Mouse (Mus musculus): ENCODE results near the gene Cdsn. TPM values are rescaled to one million over a fixed set of nuclear protein-coding genes. Genes with fewer than 3 reads are reported as not detected.

The Cdsn gene
- total and polyA plus RNA-seq, 3 experiments, result 0.08 to 0.79 TPM; not detected in 1

DNA sequence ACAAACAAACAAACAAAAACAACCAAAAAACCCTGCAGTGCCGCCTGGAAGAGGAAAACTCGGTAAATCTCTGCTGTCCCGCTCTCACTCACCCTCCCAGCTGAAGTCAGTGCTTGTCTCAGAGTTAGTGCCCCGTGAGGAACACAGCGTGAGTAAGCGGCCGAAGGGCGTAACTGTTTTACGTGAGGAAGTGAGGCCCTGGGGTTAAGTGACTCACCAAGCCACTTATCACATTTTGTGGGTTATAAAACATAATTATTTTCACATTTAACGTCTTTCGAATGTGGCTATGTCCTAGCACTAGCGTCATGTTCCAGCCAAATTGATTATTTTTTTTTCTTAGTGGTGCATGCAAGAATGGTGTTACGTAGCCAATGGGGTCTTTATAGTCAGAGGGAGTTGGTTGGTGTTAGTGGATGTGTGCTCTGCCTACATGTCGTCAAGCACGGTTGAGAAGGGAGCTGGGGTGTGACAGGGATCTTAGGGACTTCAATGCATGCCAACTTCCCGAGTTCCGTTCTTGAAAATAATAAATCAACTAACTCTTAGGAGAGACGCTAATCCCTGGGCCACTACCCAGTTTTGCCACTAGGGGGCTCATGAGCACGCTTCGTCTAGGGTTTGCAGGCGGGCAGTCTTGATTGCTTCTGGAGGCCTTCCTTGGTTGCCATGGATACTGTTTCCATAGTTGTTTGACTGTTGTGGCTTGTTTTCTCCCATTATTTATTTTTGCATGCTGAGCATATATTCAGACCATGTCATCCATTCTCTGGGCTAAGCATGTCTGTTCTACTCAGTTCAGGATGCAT lies 38.7 kb downstream of the Cdsn start (continued):
- TF ChIP-seq RAD21 (IDR thresholded peaks at IDR 0.05; ENCODE audit: low read depth, low read length) (peak; percentile 40), EP300 (IDR thresholded peaks at IDR 0.05; ENCODE audit: low read depth in 1 of 2, low read length in 2 of 2) (peak; percentile 63; a peak in 3 of 4 replicates), ETS1 (IDR thresholded peaks at IDR 0.05; ENCODE audit: low read depth, low read length) (peak; percentile 63; the same call in 1 of the 2 replicates)

DNA sequence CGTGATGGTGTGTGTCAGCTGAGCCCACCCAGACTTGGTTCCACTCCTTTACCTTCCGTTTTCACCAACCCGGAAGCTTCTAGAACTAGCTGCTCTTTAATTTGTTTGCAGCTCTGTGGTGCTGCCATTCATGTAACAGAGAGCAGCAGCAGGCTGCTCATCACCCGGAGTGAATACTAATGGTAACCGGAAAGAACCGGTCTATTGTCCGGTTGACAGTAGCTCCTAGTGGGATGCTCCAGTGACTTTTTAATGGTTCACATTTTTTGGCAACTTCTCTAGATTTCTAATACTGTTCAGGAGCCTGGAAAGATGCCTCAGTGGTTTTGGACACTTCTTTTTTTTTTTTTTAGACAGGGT lies 39.3 kb downstream of the Cdsn start:
- Histone ChIP-seq H3K36me3 (ENCODE audit: control insufficient read depth in 1 of 2, insufficient read depth in 2 of 2, low read length in 2 of 2) (0 out of 4 replicates have a peak, but pooled peaks cover 0 to 2% of the 10 kb centered on the region in 2 experiments), H3K4me3 (ENCODE audit: control insufficient read depth in 1 of 2, insufficient read depth in 1 of 2, low read depth in 2 of 2, low read length in 2 of 2) (no peak overlapping the region), H3K79me2 (ENCODE audit: control insufficient read depth, insufficient read depth, low read length, poor library complexity) (no peaks in the 10 kb centered on the region), H3K27me3 (ENCODE audit: control insufficient read depth in 1 of 2, insufficient read depth in 2 of 2, low read length in 2 of 2) (no peaks in the 10 kb centered on the region; a peak in 2 of 4 replicates), H3K9me3 (replicated peaks; ENCODE audit: insufficient read depth, low read length) (no peaks in the 10 kb centered on the region), H3K4me1 (ENCODE audit: control insufficient read depth in 1 of 2, insufficient read depth in 2 of 2, low read length in 2 of 2) (peaks cover 0 to 10% of the 10 kb centered on the region in 2 experiments; a peak in 1 of 4 replicates), H3K27ac (ENCODE audit: control insufficient read depth, low read depth, low read length) (no peak overlapping the region), H3K9ac (ENCODE audit: control insufficient read depth, low read depth, low read length, poor library complexity, severe bottlenecking) (no peak overlapping the region)
- no peak for DNase-seq (ENCODE audit: low read depth, low spot score)
- no peak for TF ChIP-seq CTCF (IDR thresholded peaks at IDR 0.05 in 2 of 3, conservative IDR thresholded peaks at IDR 0.05 in 1 of 3; ENCODE audit: control insufficient read depth in 1 of 3, insufficient read depth in 1 of 3, low read depth in 2 of 3, low read length in 3 of 3, poor library complexity in 1 of 3, severe bottlenecking in 1 of 3)
- TF ChIP-seq E2F4 (IDR thresholded peaks at IDR 0.05; ENCODE audit: borderline replicate concordance, low read depth, low read length), result no peak
- TF ChIP-seq ETS1 (IDR thresholded peaks at IDR 0.05; ENCODE audit: low read depth, low read length), result no peak
- TF ChIP-seq MEF2A (IDR thresholded peaks at IDR 0.05; ENCODE audit: extremely low read depth, insufficient replicate concordance, low read depth, low read length, poor library complexity, severe bottlenecking), result no peak
- no peak for TF ChIP-seq ZMIZ1 (IDR thresholded peaks at IDR 0.05; ENCODE audit: low read depth, low read length)
- TF ChIP-seq NRF1 (IDR thresholded peaks at IDR 0.05; ENCODE audit: insufficient read depth, low read depth, low read length, poor library complexity, severe bottlenecking), result no peak
- no peak for TF ChIP-seq ZNF384 (IDR thresholded peaks at IDR 0.05; ENCODE audit: low read depth, low read length)
- TF ChIP-seq MAX (IDR thresholded peaks at IDR 0.05; ENCODE audit: low read length), result no peak
- no peak for TF ChIP-seq TBP (IDR thresholded peaks at IDR 0.05; ENCODE audit: low read depth, low read length)
- no peak for TF ChIP-seq HCFC1 (IDR thresholded peaks at IDR 0.05; ENCODE audit: low read depth, low read length)
- no peak for TF ChIP-seq GABPA (IDR thresholded peaks at IDR 0.05; ENCODE audit: low read depth, low read length)
- TF ChIP-seq USF1 (IDR thresholded peaks at IDR 0.05; ENCODE audit: low read depth, low read length), result no peak
- TF ChIP-seq MAFK (IDR thresholded peaks at IDR 0.05; ENCODE audit: borderline replicate concordance, low read depth, low read length), result no peak
- no peak for TF ChIP-seq TAL1 (IDR thresholded peaks at IDR 0.05; ENCODE audit: low read length)
- no peak for TF ChIP-seq TCF12 (IDR thresholded peaks at IDR 0.05; ENCODE audit: low read depth, low read length)
- no peak for TF ChIP-seq BHLHE40 (IDR thresholded peaks at IDR 0.05; ENCODE audit: borderline replicate concordance, low read depth, low read length)
- TF ChIP-seq KAT2A (conservative IDR thresholded peaks at IDR 0.05; ENCODE audit: low read depth, low read length), result no peak

Data from MEL (cell line).